Mouse (Mus musculus) colon, adult 2 months (tissue): ENCODE data around the gene Cds1. TPM values are rescaled to one million over a fixed set of nuclear protein-coding genes. Genes with fewer than 3 reads are reported as not detected.

Experiments
- polyA plus RNA-seq: library from polyadenylated mRNA; depleted of rRNA; stranded (reverse); fragments of >200 nt; gene quantifications from 2 replicates; pipeline ENCODE4 v1.2.3, GENCODE M21; 2012; rRNA removed

The Cds1 gene
- 81.2 and 87.7 TPM in 2 replicates for polyA plus RNA-seq

DNA sequence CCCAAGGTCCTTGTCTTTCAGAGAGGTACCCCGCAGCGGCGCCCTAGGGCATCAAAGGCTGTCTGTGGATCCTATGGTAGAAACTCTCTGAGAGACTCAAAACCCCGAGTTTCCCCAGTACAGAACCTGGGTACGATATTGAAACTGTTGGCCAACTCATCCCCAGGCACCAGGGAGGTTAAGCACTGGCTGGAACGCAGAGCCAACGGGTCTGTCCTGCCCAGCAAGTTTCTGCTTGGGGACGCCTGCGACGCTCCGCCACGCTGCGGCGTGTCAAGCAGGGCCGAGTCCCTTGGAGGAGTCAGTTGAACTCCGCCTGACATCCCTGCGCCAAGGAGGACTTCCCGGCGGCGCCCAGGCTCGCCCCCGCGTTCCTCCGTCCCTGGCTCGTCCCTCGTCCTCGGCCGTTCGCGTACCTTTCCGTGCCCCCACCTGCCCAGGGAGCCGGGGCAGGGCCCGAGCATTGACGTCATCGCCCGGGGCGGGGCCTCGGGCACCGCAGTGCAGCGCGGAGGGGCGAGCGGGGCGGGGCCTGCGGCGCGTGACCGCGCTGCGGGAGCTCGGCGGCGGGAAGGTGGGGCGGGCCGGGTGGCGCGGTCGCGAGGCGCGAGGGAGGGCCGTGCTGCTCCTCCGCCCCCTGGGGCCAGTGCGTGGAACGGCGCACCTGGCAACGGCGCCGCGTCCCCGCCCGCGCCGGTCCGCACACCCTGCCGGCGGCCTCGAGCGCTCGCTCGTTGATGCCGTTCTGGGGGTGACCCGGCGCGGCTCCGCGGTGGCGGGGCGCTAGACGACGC, at the start of gene Cds1:
Gene Cds1 (plus strand): TSS at position 577 of the 794 bp plus-strand sequence.

Other genes with a start within 250 kb of the Cds1 start
- not detected in 2 replicates for gene Nkx6-1, start 100.1 kb upstream of the Cds1 start, polyA plus RNA-seq